Mouse (Mus musculus) myocyte (in vitro differentiated cells): ENCODE measurements around the gene Avil.

ENCODE experiments used
- CEBPB ChIP-seq: IDR thresholded peaks from 2 replicates; pipeline ENCODE4 v1.6.1; 2011; ENCODE audit warnings: mild to moderate bottlenecking, moderate library complexity; ENCODE audit not compliant: poor library complexity, insufficient read depth, severe bottlenecking
- E2F4 ChIP-seq: IDR thresholded peaks from one replicate; pipeline ENCODE4 v1.6.1; 2011; ENCODE audit warnings: mild to moderate bottlenecking, control low read depth, moderate library complexity; ENCODE audit not compliant: insufficient read depth
- MYOG ChIP-seq, 3 experiments: IDR thresholded peaks; one replicate each; pipeline ENCODE4 v1.6.1; 2011; ENCODE audit warnings: control low read depth in 2 of 3, low read depth in 2 of 3, mild to moderate bottlenecking in 2 of 3; ENCODE audit not compliant: insufficient read length in 2 of 3, control insufficient read depth in 1 of 3, insufficient read depth in 1 of 3
- POLR2A ChIP-seq: IDR thresholded peaks from one replicate; pipeline ENCODE4 v1.6.1; 2011; ENCODE audit warnings: low read depth, mild to moderate bottlenecking, control low read depth, moderate library complexity; ENCODE audit not compliant: insufficient read length
- POLR2AphosphoS2 ChIP-seq: IDR thresholded peaks from one replicate; pipeline ENCODE4 v1.6.1; 2011; ENCODE audit warnings: low read depth, control low read depth; ENCODE audit not compliant: insufficient read length
- REST ChIP-seq: IDR thresholded peaks from one replicate; pipeline ENCODE4 v1.6.1; 2011; ENCODE audit warnings: mild to moderate bottlenecking, control low read depth, moderate library complexity; ENCODE audit not compliant: insufficient read depth, insufficient read length
- SRF ChIP-seq: IDR thresholded peaks from one replicate; pipeline ENCODE4 v1.6.1; 2011; ENCODE audit warnings: low read depth; ENCODE audit not compliant: control insufficient read depth, insufficient read length
- TCF12 ChIP-seq: IDR thresholded peaks from one replicate; pipeline ENCODE4 v1.6.1; 2011; ENCODE audit warnings: mild to moderate bottlenecking, control low read depth; ENCODE audit not compliant: poor library complexity, insufficient read depth, severe bottlenecking
- TCF3 ChIP-seq: IDR thresholded peaks from one replicate; pipeline ENCODE4 v1.6.1; 2011; ENCODE audit warnings: low read depth, control low read depth; ENCODE audit not compliant: insufficient read length
- USF1 ChIP-seq: IDR thresholded peaks from one replicate; pipeline ENCODE4 v1.6.1; 2011; ENCODE audit warnings: low read depth, mild to moderate bottlenecking, control low read depth, moderate library complexity

GRCm38 (mm10) chr10:127062503-127062902 is 62.0 kb downstream of the Avil start:
- TF ChIP-seq POLR2A, result no peak
- TF ChIP-seq USF1, result no peak
- TF ChIP-seq SRF, result no peak
- no peak for TF ChIP-seq POLR2AphosphoS2
- no peak for TF ChIP-seq E2F4
- TF ChIP-seq TCF3, result no peak
- peak; percentile 50; the same call in 1 of the 2 replicates for TF ChIP-seq CEBPB
- TF ChIP-seq REST, result no peak
- TF ChIP-seq TCF12, result no peak
- no peak for TF ChIP-seq MYOG (IDR thresholded peaks at IDR 0.05; ENCODE audit: control insufficient read depth in 1 of 3, insufficient read depth in 1 of 3, insufficient read length in 2 of 3, low read depth in 2 of 3)
